Mouse (Mus musculus): Measurements from ENCODE around the gene Gng12.

- TF ChIP-seq GATA1 (IDR thresholded peaks at IDR 0.05; ENCODE audit: low read length) (no peak), TAL1 (IDR thresholded peaks at IDR 0.05; ENCODE audit: low read length) (no peak)
These were observed 27.7 kb downstream of the Gng12 start for GRCm38 (mm10) chr6:66923851-66924250.

All from erythroblast, embryonic 14.5 days (primary cell).